Mouse (Mus musculus) adrenal gland, adult 8-10 months (tissue): ENCODE measurements around the gene Stx16. TPM values are rescaled to one million over a fixed set of nuclear protein-coding genes. Genes with fewer than 3 reads are reported as not detected.
A peak's percentile ranks its signal among the peaks of the same experiment; 100 is the strongest.

Source experiments
- DNase-seq: peaks from one replicate; pipeline ENCODE4 v3.0.0; 2022
- total RNA-seq, 4 experiments: library from RNA; stranded (reverse); gene quantifications; 2 replicates each; pipeline ENCODE4 v1.2.4; 2022

Stx16 gene
- total RNA-seq, 4 experiments from 2014 or later: 52.0 to 61.3 (median 55.4) TPM

GRCm38 (mm10) chr2:174076433-174076824 is 321 bp downstream of the Stx16 start:
- DNase-seq: no peak

- no peak for DNase-seq
Measured at GRCm38 (mm10) chr2:174077004-174077695, 1.0 kb downstream of the Stx16 start.

GRCm38 (mm10) chr2:174077776-174078338 is 1.7 kb downstream of the Stx16 start:
- DNase-seq: no peak

GRCm38 (mm10) chr2:174081833-174082232 is 5.7 kb downstream of the Stx16 start:
- DNase-seq: no peak

- no peak for DNase-seq
Measured at GRCm38 (mm10) chr2:174082380-174082918, 6.3 kb downstream of the Stx16 start.

GRCm38 (mm10) chr2:174095086-174095485 is 19.0 kb downstream of the Stx16 start:
- DNase-seq: no peak

- DNase-seq: no peak
Measured at GRCm38 (mm10) chr2:174102399-174102798, 26.3 kb downstream of the Stx16 start.

GRCm38 (mm10) chr2:174103527-174103926 is 27.4 kb downstream of the Stx16 start:
- no peak for DNase-seq

GRCm38 (mm10) chr2:174107375-174107774 is 31.3 kb downstream of the Stx16 start:
- DNase-seq: no peak

GRCm38 (mm10) chr2:174109991-174110782 is 34.1 kb downstream of the Stx16 start, which contains the start of gene Npepl1:
Npepl1 (plus strand) TSS chr2:174110349.
- DNase-seq: peak; percentile 41

GRCm38 (mm10) chr2:174110783-174111549 is 34.9 kb downstream of the Stx16 start:
- DNase-seq: peak; percentile 27

GRCm38 (mm10) chr2:174112931-174113330 is 36.8 kb downstream of the Stx16 start:
- no peak for DNase-seq

GRCm38 (mm10) chr2:174114148-174114864 is 38.2 kb downstream of the Stx16 start:
- DNase-seq: no peak

GRCm38 (mm10) chr2:174116929-174117328 is 40.8 kb downstream of the Stx16 start:
- DNase-seq: no peak

- no peak for DNase-seq
Measured at GRCm38 (mm10) chr2:174118141-174118540, 42.0 kb downstream of the Stx16 start.

- DNase-seq: no peak
Measured at GRCm38 (mm10) chr2:174119259-174119658, 43.2 kb downstream of the Stx16 start.

GRCm38 (mm10) chr2:174120631-174121030 is 44.5 kb downstream of the Stx16 start:
- DNase-seq: no peak

GRCm38 (mm10) chr2:174121411-174121947 is 45.4 kb downstream of the Stx16 start:
- no peak for DNase-seq

- no peak for DNase-seq
Measured at GRCm38 (mm10) chr2:174122331-174122730, 46.2 kb downstream of the Stx16 start.

GRCm38 (mm10) chr2:174123731-174124130 is 47.6 kb downstream of the Stx16 start:
- no peak for DNase-seq
